Mouse (Mus musculus): ENCODE measurements around the gene Tekt3.

- TF ChIP-seq CTCF (IDR thresholded peaks at IDR 0.05; ENCODE audit: low read depth, low read length) (no peak), GATA1 (IDR thresholded peaks at IDR 0.05; ENCODE audit: borderline replicate concordance, low read length) (no peak), TAL1 (conservative IDR thresholded peaks at IDR 0.05; ENCODE audit: low read depth, low read length) (no peak)
Observed at GRCm38 (mm10) chr11:63023461-63023860, 38.0 kb upstream of the Tekt3 start.

Data from G1E (cell line).